Mouse (Mus musculus): ENCODE data around the gene Vmn1r179.
"Not testable (repeated sequence)": the region's sequence is repeated elsewhere in the genome, so short reads cannot be mapped to it uniquely, and the experiment has no call there.

Vmn1r179 gene

GRCm38 (mm10) chr7:23926678-23927077 lies at the start of gene Vmn1r179:
Gene Vmn1r179, plus strand, starts transcription at chr7:23926978.
- CTCF ChIA-PET: no interaction called here

DNA sequence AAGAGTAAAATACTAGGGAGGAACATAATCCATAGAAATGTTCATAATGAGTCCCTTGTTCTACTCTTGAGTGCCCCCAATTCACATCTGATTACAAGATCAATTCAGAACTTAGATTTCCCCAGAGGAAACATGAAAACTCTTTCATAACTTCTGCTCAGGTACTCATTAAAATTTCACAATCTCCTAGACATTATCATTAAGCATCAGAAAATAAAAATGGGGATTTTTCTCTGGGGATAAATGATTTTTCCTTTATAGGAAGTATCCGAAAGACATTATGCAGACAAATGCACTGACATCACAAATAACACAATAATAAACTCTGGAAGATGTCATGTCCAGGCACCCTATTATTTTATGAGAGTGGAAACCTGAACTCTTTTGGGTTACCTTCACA lies 35.1 kb upstream of the Vmn1r179 start, which contains the start of gene Vmn1r178:
TSS of gene Vmn1r178 (plus strand) at position 301 of the 400 bp plus-strand sequence.
- CTCF ChIA-PET: no interaction called here

- CTCF ChIA-PET: no interaction called here
Measured at GRCm38 (mm10) chr7:23950332-23950731, 23.6 kb downstream of the Vmn1r179 start, which contains the start of gene Vmn1r180. Gene Vmn1r180, plus strand, starts transcription at chr7:23950632.

- CTCF ChIA-PET: not testable (repeated sequence)
Measured at GRCm38 (mm10) chr7:23968044-23968443, 41.3 kb downstream of the Vmn1r179 start.

- CTCF ChIA-PET: not testable (repeated sequence)
Measured at GRCm38 (mm10) chr7:23974315-23974714, 47.5 kb downstream of the Vmn1r179 start, which contains the start of gene Vmn1r181. Gene Vmn1r181, plus strand, starts transcription at chr7:23974615.
